8 mouse cellular contexts compared by ENCODE assay signal in genomic region chr13:92750976-92751518, GRCm38 (mm10). TPM values are rescaled to one million over a fixed set of nuclear protein-coding genes. Genes with fewer than 3 reads are reported as not detected.
A peak's percentile ranks its signal among the peaks of the same experiment; 100 is the strongest.
DNase-seq lines count a peak whose midpoint lies in the region; ATAC-seq lines count a peak whose summit lies in the region.

No protein-coding gene starts in this region.

- peak; percentile 57 for DNase-seq in urinary bladder, postnatal 25 days (ENCODE audit: low spot score)
- DNase-seq in urinary bladder, postnatal 10 days (ENCODE audit: low spot score) = no peak
- DNase-seq in cerebellum, postnatal 36 days = peak; percentile 76 to 80
- DNase-seq in frontal cortex, postnatal 36 days (ENCODE audit: low spot score in 2 of 2) = peak; percentile 75
- DNase-seq in hindlimb bud, embryonic 11.5 days (ENCODE audit: extremely low spot score, low read depth, low spot score) = peak; percentile 30
- DNase-seq in left cerebral cortex, adult 18-20 months (ENCODE audit: low spot score in 2 of 2) = peak; percentile 85
- peak; percentile 86 to 90 for DNase-seq in right cerebral cortex, postnatal 10 days (ENCODE audit: low spot score in 2 of 2)

- peak; percentile 86 for ATAC-seq in megakaryocyte, adult 5-6 weeks (ENCODE audit: poor library complexity, severe bottlenecking)

RNA-seq across cellular contexts. Expression of gene Thbs4, which starts 43.6 kb away (rescaled TPM):
- 1 to 10 TPM; 4.6 to 9.1 TPM for total RNA-seq in left cerebral cortex, adult 18-20 months (2021)
- not detected in 2 replicates for total RNA-seq in megakaryocyte, adult 5-6 weeks (2015)
- total RNA-seq in megakaryocyte, adult 5-6 weeks (2017) = not detected in 2 replicates

Comparison
In these comparisons a context has a peak if more than half of its experiments do, and no peak if none do; other contexts are left out.
1. RNA of gene Thbs4, which starts 43.6 kb away (total RNA-seq): 4.6 to 9.1 TPM in left cerebral cortex, adult 18-20 months; not detected in megakaryocyte, adult 5-6 weeks; every median in the first group is over 4 times any median in the second.